Mouse (Mus musculus): ENCODE results near the gene Asxl2.
"Not testable (repeated sequence)": the region's sequence is repeated elsewhere in the genome, so short reads cannot be mapped to it uniquely, and the experiment has no call there.

Gene Asxl2

DNA sequence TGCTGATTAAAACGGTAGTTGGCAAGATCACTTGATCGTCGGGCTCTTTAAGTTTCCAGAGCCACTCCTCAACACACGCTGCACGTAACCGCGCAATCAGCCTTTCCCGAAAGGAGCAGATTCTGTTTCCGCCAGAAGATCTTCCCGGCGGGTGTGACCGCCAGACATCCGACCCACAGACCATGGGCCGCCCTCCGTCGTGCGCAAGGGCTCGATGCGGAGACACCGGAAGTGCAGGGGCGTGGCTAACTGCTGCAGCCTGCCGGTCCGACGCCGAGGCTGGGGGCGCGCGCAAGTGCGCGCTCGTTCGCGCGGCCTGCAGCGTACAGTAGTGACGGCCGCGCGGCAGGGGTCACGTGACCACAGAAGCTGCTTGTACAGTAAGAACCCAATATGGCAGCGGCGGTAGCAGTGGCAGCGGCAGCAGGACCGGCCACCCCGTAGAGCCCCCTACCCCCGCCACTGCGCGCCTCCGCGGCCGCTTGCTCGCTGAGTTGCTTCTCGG, at the start of gene Asxl2:
Gene Asxl2 (plus strand): TSS at position 328 of the 505 bp plus-strand sequence.
- DNase-seq: peak; percentile 99

- DNase-seq: peak; percentile 15 to 26
Measured at GRCm38 (mm10) chr12:3377190-3377589, 49.5 kb upstream of the Asxl2 start.

- DNase-seq: no peak
Measured at GRCm38 (mm10) chr12:3377755-3378154, 48.9 kb upstream of the Asxl2 start.

DNA sequence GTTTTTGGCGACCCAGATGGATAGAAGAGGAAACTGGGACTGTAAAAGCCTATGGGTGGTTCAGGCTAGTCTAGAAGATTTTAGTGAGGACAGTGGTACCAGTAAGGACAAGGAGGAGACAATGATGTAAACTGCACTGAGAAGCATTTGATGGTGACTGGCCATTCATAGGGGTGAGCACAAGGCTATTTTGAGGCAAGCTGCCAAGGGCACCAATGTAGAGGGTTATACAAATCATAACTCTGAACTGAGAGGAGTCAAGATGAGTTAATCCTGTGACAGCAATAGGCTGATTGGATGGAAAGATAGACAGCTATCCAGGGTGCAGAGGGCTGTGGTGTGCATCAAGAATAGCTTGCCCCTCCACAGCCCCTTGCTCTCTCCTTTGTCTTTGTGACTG, 41.8 kb upstream of the Asxl2 start:
- no peak for DNase-seq

DNA sequence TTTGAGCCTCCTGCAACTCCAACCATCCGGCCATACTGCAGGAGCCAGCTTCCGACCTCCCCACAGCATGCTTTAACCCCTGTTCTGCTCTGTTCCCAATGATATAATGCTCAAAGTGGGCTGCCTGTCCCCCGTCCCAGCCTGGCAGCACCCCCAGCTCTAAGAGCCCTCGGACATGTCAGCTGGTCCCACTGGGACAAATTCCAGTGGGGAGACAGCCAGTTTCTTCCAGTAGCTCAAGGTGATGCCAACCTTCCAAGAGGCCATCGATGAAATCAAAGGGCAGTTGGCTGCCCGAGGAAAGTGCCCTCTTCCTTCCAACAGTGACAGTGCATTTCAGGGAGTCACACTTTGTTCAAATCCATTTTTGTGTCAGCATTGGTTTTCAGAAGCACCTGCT, 41.4 kb upstream of the Asxl2 start:
- DNase-seq: no peak

GRCm38 (mm10) chr12:3385940-3386339, 40.7 kb upstream of the Asxl2 start:
- no peak for DNase-seq

GRCm38 (mm10) chr12:3387891-3388290, 38.8 kb upstream of the Asxl2 start:
- DNase-seq: no peak

- DNase-seq: no peak
Measured at GRCm38 (mm10) chr12:3389394-3389793, 37.3 kb upstream of the Asxl2 start.

DNA sequence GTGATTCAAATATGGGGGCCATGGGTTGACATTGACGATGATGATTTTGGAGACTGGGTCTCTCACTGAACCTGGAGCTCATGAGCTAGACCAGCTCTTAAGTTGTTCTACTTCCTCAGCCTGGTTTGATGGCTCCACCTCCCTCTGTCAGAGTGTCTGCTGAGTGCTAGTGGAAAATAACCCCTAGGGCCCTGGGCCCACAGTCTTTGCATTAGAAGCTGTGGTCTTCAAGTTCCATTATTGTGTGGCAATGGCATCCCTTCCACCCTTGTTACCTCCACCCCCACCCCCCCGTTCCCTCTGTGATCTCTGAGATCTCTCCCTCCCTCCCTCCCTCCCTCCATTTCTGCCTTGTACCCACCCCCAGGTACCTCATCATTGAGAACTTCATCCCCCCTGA, 36.6 kb upstream of the Asxl2 start:
- no peak for DNase-seq

- DNase-seq: peak; percentile 81 to 83
Measured at GRCm38 (mm10) chr12:3390577-3391262, 35.9 kb upstream of the Asxl2 start.

DNA sequence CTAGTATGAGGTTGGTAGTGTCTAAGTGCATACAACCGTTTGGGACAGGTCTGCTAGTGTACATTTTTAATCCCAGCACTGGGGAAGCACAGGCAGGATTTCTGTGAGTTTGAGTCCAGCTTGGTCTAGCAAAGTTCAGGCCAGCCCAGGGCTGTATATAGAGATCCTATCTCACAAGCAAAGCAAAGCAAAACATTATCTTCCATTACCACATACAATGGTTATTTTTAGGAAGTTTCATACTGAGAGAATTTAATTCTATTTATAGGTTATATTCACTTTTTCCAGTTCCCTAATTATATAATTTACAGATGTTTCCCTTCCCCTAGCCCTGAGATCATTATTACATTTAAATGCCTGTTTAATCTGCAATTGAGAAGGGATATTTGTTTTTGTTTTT, 35.4 kb upstream of the Asxl2 start:
- no peak for DNase-seq

- DNase-seq: no peak
Measured at GRCm38 (mm10) chr12:3393140-3393539, 33.5 kb upstream of the Asxl2 start.

DNA sequence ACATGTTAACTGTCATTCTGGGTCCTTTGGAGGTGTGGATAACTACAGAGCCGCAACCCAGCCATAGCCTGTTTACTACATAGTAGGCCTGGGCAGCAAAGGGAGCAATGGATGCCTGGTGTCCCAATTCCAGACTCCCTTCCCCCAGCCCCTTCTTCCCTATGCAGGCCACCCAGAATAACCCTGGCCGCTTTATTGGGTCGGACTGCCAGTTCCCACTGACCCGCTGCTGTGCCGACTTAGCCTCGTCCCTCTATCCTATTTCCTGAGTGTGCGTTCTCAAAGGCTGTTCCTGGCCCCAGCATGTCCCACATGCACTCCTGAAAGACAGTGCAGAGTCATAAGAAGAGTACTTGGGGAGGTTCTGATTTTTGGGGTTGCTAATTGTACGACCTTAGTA, 29.7 kb upstream of the Asxl2 start:
- no peak for DNase-seq

GRCm38 (mm10) chr12:3405662-3406061, 21.0 kb upstream of the Asxl2 start:
- DNase-seq: not testable (repeated sequence)

GRCm38 (mm10) chr12:3406585-3406984, 20.1 kb upstream of the Asxl2 start:
- DNase-seq: no peak

DNA sequence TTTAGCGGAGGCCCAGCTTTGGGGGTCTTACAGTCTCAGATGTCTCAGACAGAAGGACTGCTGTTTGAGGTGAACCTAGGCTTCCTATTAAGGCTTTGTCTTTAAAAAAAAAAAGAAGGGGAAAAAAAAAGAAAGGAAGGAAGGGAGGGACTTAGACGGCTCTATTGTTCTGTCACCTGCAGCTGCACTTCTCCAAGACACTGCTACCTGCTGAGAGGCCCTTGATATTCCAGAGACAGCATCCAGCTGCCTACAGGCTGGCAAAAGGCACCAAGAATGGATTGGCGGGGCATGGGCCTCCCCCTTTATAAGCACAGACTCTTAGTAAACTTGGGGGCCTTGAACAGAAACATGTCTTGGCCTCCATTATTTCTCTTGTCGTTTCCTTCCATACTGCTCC, 11.7 kb upstream of the Asxl2 start:
- DNase-seq: no peak

GRCm38 (mm10) chr12:3418761-3419160, 7.9 kb upstream of the Asxl2 start:
- DNase-seq: no peak

GRCm38 (mm10) chr12:3420519-3420918, 6.1 kb upstream of the Asxl2 start:
- no peak for DNase-seq

DNA sequence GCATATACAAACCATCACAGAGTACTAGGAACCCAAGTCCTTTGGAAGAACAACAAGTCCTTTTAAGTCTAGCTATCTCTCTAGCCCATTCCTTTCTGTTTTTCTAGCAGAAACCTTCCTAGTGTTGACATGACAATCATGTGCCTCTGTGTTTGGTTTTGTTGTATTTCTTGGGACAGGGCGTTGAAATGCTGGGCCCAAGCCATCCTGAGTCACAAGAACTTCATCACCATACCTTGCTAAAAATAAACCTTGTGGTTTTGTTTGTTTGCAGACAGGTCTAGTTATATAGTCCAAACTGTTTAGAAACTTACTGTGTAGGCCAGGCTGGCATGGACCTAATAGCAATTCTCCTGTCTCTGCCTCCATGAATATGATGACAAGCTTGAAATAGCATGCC, 3.9 kb upstream of the Asxl2 start:
- no peak for DNase-seq

GRCm38 (mm10) chr12:3424179-3424578, 2.5 kb upstream of the Asxl2 start:
- no peak for DNase-seq

DNA sequence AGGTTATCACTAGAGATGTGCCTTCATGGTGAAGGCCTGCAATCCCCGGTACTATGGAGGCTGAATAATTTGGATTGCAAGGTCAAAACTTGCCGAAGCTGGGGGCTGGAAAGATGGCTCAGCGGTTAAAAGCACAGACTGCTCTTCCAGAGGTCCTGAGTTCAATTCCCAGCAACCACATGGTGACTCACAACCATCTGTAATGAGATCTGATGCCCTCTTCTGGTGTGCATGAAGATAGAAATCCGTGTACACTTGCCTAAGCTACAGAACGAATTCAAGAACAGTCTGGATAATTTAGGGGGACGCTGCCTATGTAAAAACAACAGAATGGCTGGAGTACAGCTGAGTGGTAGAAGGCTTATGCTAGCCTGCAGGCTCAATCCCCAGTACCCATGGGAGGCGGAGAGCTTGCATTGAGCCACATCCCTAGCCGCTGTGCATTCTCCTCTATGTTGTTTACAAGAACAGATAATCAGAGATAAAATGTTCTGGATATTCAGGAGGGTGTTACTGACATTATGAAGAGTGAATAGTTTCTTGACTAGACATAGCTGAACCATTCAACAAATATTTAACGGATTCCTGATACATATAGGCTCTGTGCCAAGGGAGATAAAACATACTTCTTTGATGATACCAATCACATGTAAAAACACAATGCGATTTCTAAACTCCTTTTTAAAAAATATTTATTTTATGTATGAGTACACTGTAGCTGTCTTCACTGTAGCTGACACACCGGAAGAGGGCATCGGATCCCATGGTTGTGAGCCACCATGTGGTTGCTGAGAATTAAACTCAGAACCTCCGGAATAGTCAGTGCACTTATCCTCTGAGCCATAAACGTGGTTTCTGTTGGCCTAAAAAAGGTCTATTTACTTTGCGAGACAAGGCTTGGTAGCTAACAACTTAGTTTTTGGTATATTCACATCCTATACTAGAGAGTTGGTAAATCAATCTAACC, 999 bp upstream of the Asxl2 start:
- peak; percentile 34 to 41 for DNase-seq

- DNase-seq: peak; percentile 76 to 79
Measured at GRCm38 (mm10) chr12:3427067-3427889, 621 bp downstream of the Asxl2 start.

All from B cell, adult 2 months (primary cell).